In the genomic region with DNA sequence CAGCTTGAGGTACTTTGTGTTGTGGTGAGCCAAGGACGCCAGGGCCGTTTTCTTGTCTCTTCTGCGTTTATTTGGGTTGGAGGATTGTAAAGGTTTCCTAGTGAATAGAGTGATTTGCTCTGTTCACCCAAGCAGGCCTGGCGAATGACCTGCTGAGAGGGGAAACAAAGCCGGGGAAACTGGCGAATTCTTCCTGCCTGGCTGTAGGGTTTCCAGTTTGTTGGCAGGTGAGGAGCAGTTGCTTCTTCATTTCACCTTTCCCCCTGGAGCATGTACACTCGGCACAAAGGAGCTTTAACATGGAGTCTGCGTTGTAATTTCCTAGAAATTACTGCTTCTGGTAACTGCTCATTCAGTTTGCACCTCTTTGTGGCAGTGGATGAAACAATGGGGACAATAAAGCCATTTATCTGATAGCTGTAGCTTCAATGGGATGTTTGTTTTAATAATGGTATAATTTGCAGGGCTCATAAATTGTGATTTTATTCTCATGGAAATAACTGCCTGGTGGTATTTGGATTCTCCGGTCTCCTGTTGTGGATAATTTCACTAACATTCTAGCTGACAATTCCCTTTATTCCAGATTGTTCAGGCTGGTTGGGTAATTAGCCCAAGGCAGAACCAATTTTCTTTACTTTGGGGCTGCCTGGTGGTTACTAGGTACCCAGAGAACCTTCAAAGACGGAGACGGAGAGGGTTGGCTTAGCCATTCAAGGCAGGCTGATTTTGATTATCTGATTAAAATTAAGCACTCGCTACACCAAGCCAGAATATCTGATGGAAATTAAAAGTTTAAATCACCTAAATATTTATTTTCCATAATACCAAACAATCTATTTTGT, we compare ENCODE assay signal across 14 mouse cellular contexts. TPM values are rescaled to one million over a fixed set of nuclear protein-coding genes. Genes with fewer than 3 reads are reported as not detected.
DNase-seq lines count a peak whose midpoint lies in the region; ATAC-seq and TF ChIP-seq lines count a peak whose summit lies in the region.
"Had no signal": no experiment of that assay in that cellular context is flagged by ENCODE, and none has a peak within 500 bp of the region (broad histone marks: within the 10 kb centered on the region; RNA-seq: fewer than 3 reads in every experiment).

No protein-coding gene starts in this region.

- H3K9ac ChIP-seq in forebrain, embryonic 13.5 days = peak overlapping the region; percentile 31
- no peak overlapping the region; the same call in 1 of the 2 replicates for H3K9ac ChIP-seq in hindbrain, postnatal 0 days (replicated peaks; ENCODE audit: low read length)
- peak overlapping the region; percentile 37; the same call in 1 of the 2 replicates for H3K9ac ChIP-seq in neural tube, embryonic 14.5 days (replicated peaks; ENCODE audit: low read depth, low read length)
- no peak overlapping the region for H3K9ac ChIP-seq in liver, embryonic 12.5 days
- no peak overlapping the region for H3K9ac ChIP-seq in kidney, embryonic 14.5 days (ENCODE audit: low read depth, low read length)
- H3K9ac ChIP-seq: embryonic facial prominence, embryonic 15.5 days had no signal

- WGBS in forebrain, embryonic 13.5 days = 4% methylated on average over 12 of the region's 12 CpGs
- 13% methylated on average over 12 of the region's 12 CpGs for WGBS in hindbrain, postnatal 0 days
- WGBS in neural tube, embryonic 14.5 days = 7% methylated on average over 12 of the region's 12 CpGs
- WGBS in liver, embryonic 12.5 days (ENCODE audit: insufficient replicate concordance) = 69% methylated on average over 12 of the region's 12 CpGs
- 35% methylated on average over 12 of the region's 12 CpGs for WGBS in kidney, embryonic 14.5 days

- H3K36me3 ChIP-seq in forebrain, embryonic 13.5 days (ENCODE audit: poor library complexity, severe bottlenecking) = no peaks in the 10 kb centered on the region
- H3K36me3 ChIP-seq in hindbrain, postnatal 0 days (ENCODE audit: insufficient read depth, low read length) = no peaks in the 10 kb centered on the region
- H3K36me3 ChIP-seq in neural tube, embryonic 14.5 days (ENCODE audit: control insufficient read depth, insufficient read depth, low read length) = no peaks in the 10 kb centered on the region
- no peaks in the 10 kb centered on the region for H3K36me3 ChIP-seq in liver, embryonic 12.5 days
- no peaks in the 10 kb centered on the region for H3K36me3 ChIP-seq in kidney, embryonic 14.5 days (ENCODE audit: control insufficient read depth, insufficient read depth, low read length)
- H3K36me3 ChIP-seq: embryonic facial prominence, embryonic 15.5 days; heart, embryonic 10.5 days had no signal

- H3K27ac ChIP-seq in forebrain, embryonic 13.5 days = peak overlapping the region; percentile 79
- H3K27ac ChIP-seq in hindbrain, postnatal 0 days = peak overlapping the region; percentile 28
- H3K27ac ChIP-seq in neural tube, embryonic 14.5 days (ENCODE audit: low read depth, low read length) = peak overlapping the region; percentile 91
- H3K27ac ChIP-seq in liver, embryonic 12.5 days = no peak overlapping the region
- no peak overlapping the region for H3K27ac ChIP-seq in kidney, embryonic 14.5 days (ENCODE audit: low read depth, low read length)
- H3K27ac ChIP-seq: embryonic facial prominence, embryonic 15.5 days; heart, embryonic 10.5 days had no signal

- H3K4me2 ChIP-seq in forebrain, embryonic 13.5 days = peak overlapping the region; percentile 26
- 0 out of 2 replicates have a peak overlapping the region, but pooled peaks have one; percentile 11 for H3K4me2 ChIP-seq in hindbrain, postnatal 0 days (ENCODE audit: low read depth, low read length)
- H3K4me2 ChIP-seq in neural tube, embryonic 14.5 days (ENCODE audit: low read depth, low read length) = peak overlapping the region; percentile 11; the same call in 1 of the 2 replicates
- no peak overlapping the region for H3K4me2 ChIP-seq in liver, embryonic 12.5 days
- no peak overlapping the region for H3K4me2 ChIP-seq in kidney, embryonic 14.5 days (replicated peaks; ENCODE audit: low read depth, low read length)
- H3K4me2 ChIP-seq: embryonic facial prominence, embryonic 15.5 days had no signal

- no peak overlapping the region for H3K4me3 ChIP-seq in forebrain, embryonic 13.5 days
- no peak overlapping the region for H3K4me3 ChIP-seq in hindbrain, postnatal 0 days (ENCODE audit: low read length)
- no peak overlapping the region for H3K4me3 ChIP-seq in neural tube, embryonic 14.5 days (ENCODE audit: low read depth, low read length)
- H3K4me3 ChIP-seq in liver, embryonic 12.5 days = no peak overlapping the region
- H3K4me3 ChIP-seq in kidney, embryonic 14.5 days (ENCODE audit: low read length) = no peak overlapping the region
- H3K4me3 ChIP-seq: embryonic facial prominence, embryonic 15.5 days; heart, embryonic 10.5 days had no signal

- no peak for TF ChIP-seq CTCF in hindbrain, postnatal 0 days (IDR thresholded peaks at IDR 0.05; ENCODE audit: low read depth)

- H3K27me3 ChIP-seq in forebrain, embryonic 13.5 days = no peaks in the 10 kb centered on the region
- H3K27me3 ChIP-seq in hindbrain, postnatal 0 days (ENCODE audit: insufficient read depth, low read length) = no peaks in the 10 kb centered on the region
- no peaks in the 10 kb centered on the region for H3K27me3 ChIP-seq in neural tube, embryonic 14.5 days (ENCODE audit: control insufficient read depth, insufficient read depth, low read length)
- H3K27me3 ChIP-seq in liver, embryonic 12.5 days (replicated peaks) = no peaks in the 10 kb centered on the region
- no peaks in the 10 kb centered on the region for H3K27me3 ChIP-seq in kidney, embryonic 14.5 days (ENCODE audit: control insufficient read depth, insufficient read depth, low read length)
- H3K27me3 ChIP-seq: embryonic facial prominence, embryonic 15.5 days had no signal

- ATAC-seq in forebrain, embryonic 13.5 days = peak; percentile 57; the same call in 1 of the 2 replicates
- ATAC-seq in hindbrain, postnatal 0 days = no peak
- ATAC-seq in neural tube, embryonic 14.5 days (ENCODE audit: low read depth) = peak; percentile 49; the same call in 1 of the 2 replicates
- no peak for ATAC-seq in liver, embryonic 12.5 days
- ATAC-seq in kidney, embryonic 14.5 days (ENCODE audit: low FRiP score, low TSS enrichment) = no peak

- no peaks in the 10 kb centered on the region for H3K9me3 ChIP-seq in forebrain, embryonic 13.5 days (replicated peaks)
- H3K9me3 ChIP-seq in hindbrain, postnatal 0 days (ENCODE audit: low read length) = no peaks in the 10 kb centered on the region
- H3K9me3 ChIP-seq in neural tube, embryonic 14.5 days (ENCODE audit: control insufficient read depth, low read length) = no peaks in the 10 kb centered on the region
- H3K9me3 ChIP-seq in liver, embryonic 12.5 days (replicated peaks) = no peaks in the 10 kb centered on the region
- H3K9me3 ChIP-seq in kidney, embryonic 14.5 days (ENCODE audit: control insufficient read depth, low read length) = no peaks in the 10 kb centered on the region
- H3K9me3 ChIP-seq: embryonic facial prominence, embryonic 15.5 days; heart, embryonic 10.5 days had no signal

- peak; percentile 16 to 24 for DNase-seq in cerebellum, postnatal 36 days
- DNase-seq in cerebellum, adult 11-12 months = no peak
- DNase-seq in hindbrain, postnatal 0 days (ENCODE audit: low spot score) = no peak
- no peak for DNase-seq in gastrocnemius, postnatal 10 days
- DNase-seq: B cell, adult 2 months; kidney, postnatal 14 days; layer of hippocampus, postnatal 36 days; lung, postnatal 10 days had no signal

- peaks cover 44% of the 10 kb centered on the region for H3K4me1 ChIP-seq in forebrain, embryonic 13.5 days
- H3K4me1 ChIP-seq in hindbrain, postnatal 0 days (ENCODE audit: insufficient read depth, low read length) = 0 out of 2 replicates have a peak, but pooled peaks cover 4% of the 10 kb centered on the region
- peaks cover 29% of the 10 kb centered on the region for H3K4me1 ChIP-seq in neural tube, embryonic 14.5 days (ENCODE audit: control insufficient read depth, insufficient read depth, low read length)
- H3K4me1 ChIP-seq in liver, embryonic 12.5 days = no peaks in the 10 kb centered on the region
- peaks cover 11% of the 10 kb centered on the region; the same call in 1 of the 2 replicates for H3K4me1 ChIP-seq in kidney, embryonic 14.5 days (ENCODE audit: control insufficient read depth, insufficient read depth, low read length)

RNA-seq across cellular contexts. Expression of gene Fam168a, which starts 17.2 kb away (rescaled TPM):
- polyA plus RNA-seq in forebrain, embryonic 13.5 days (2015; fragmentation: Nextera tagmentation; extraction: Ambion mirVana) = 80.0 and 85.9 TPM in 2 replicates
- 123 and 162 TPM in 2 replicates for total RNA-seq in hindbrain, postnatal 0 days (2014; rRNA removed)
- 98.2 and 116 TPM in 2 replicates for polyA plus RNA-seq in hindbrain, postnatal 0 days (2015; fragmentation: Nextera tagmentation; extraction: Ambion mirVana)
- polyA plus RNA-seq in neural tube, embryonic 14.5 days (2014; fragmentation: Nextera tagmentation; extraction: Ambion mirVana) = 124 and 187 TPM in 2 replicates
- total RNA-seq in gastrocnemius, postnatal 10 days (2021) = 10 to 100 TPM; 51.6 to 55.3 TPM
- 7.1 and 8.9 TPM in 2 replicates for polyA plus RNA-seq in liver, embryonic 12.5 days (2016; fragmentation: Nextera tagmentation; extraction: Ambion mirVana)
- polyA plus RNA-seq in kidney, embryonic 14.5 days (2014; fragmentation: Nextera tagmentation; extraction: Ambion mirVana) = 43.6 and 53.8 TPM in 2 replicates

Comparison
In these comparisons a context has a peak if more than half of its experiments do, and no peak if none do; other contexts are left out.
1. DNase-seq: peak in cerebellum, postnatal 36 days (2 of 2); none in cerebellum, adult 11-12 months (single experiment), hindbrain, postnatal 0 days (single experiment) and gastrocnemius, postnatal 10 days (single experiment).
2. ATAC-seq: peak in forebrain, embryonic 13.5 days (single experiment) and neural tube, embryonic 14.5 days (single experiment); none in hindbrain, postnatal 0 days (single experiment), liver, embryonic 12.5 days (single experiment) and kidney, embryonic 14.5 days (single experiment).
3. H3K27ac ChIP-seq: peak in forebrain, embryonic 13.5 days (single experiment), hindbrain, postnatal 0 days (single experiment) and neural tube, embryonic 14.5 days (single experiment); none in liver, embryonic 12.5 days (single experiment) and kidney, embryonic 14.5 days (single experiment).
4. H3K4me2 ChIP-seq: peak in forebrain, embryonic 13.5 days (single experiment), hindbrain, postnatal 0 days (single experiment) and neural tube, embryonic 14.5 days (single experiment); none in liver, embryonic 12.5 days (single experiment) and kidney, embryonic 14.5 days (single experiment).
5. H3K9ac ChIP-seq: peak in forebrain, embryonic 13.5 days (single experiment) and neural tube, embryonic 14.5 days (single experiment); none in hindbrain, postnatal 0 days (single experiment), liver, embryonic 12.5 days (single experiment) and kidney, embryonic 14.5 days (single experiment).